Mouse (Mus musculus) stomach, embryonic 14.5 days (tissue): ENCODE measurements around the gene Cd81. TPM values are rescaled to one million over a fixed set of nuclear protein-coding genes. Genes with fewer than 3 reads are reported as not detected.
A peak's percentile ranks its signal among the peaks of the same experiment; 100 is the strongest.

ENCODE experiments used
- ATAC-seq: fragments of 200-750 bp; cut with Nextera tagmentation; 2 replicates; pipeline ENCODE4 v1.8.0; 2017; ENCODE audit warnings: low read depth, moderate TSS enrichment; ENCODE audit not compliant: insufficient number of reproducible peaks, insufficient read depth, low FRiP score
- H3K27ac ChIP-seq: fragments of 300-500 bp; sonication (generic); 2 replicates; pipeline ENCODE4 v1.5.1; 2014; ENCODE audit warnings: mild to moderate bottlenecking, low read length, moderate library complexity, mixed read lengths
- H3K27me3 ChIP-seq: fragments of 300-500 bp; sonication (generic); 2 replicates; pipeline ENCODE4 v1.6.1; 2014; ENCODE audit warnings: low read length, control low read depth, mixed read lengths; ENCODE audit not compliant: control insufficient read depth, insufficient read depth
- H3K36me3 ChIP-seq: fragments of 300-500 bp; sonication (generic); 2 replicates; pipeline ENCODE4 v1.6.1; 2014; ENCODE audit warnings: mild to moderate bottlenecking, control low read depth, low read length, moderate library complexity, mixed read lengths; ENCODE audit not compliant: control insufficient read depth, insufficient read depth
- H3K4me1 ChIP-seq: fragments of 300-500 bp; sonication (generic); 2 replicates; pipeline ENCODE4 v1.6.1; 2014; ENCODE audit warnings: low read length, control low read depth, mixed read lengths; ENCODE audit not compliant: control insufficient read depth, insufficient read depth
- H3K4me2 ChIP-seq: fragments of 300-500 bp; sonication (generic); replicated peaks from 2 replicates; pipeline ENCODE4 v1.6.1; 2014; ENCODE audit warnings: low read depth, low read length, control low read depth
- H3K4me3 ChIP-seq: fragments of 300-500 bp; sonication (generic); 2 replicates; pipeline ENCODE4 v1.5.1; 2014; ENCODE audit warnings: low read depth, low read length, control low read depth
- H3K9ac ChIP-seq: fragments of 300-500 bp; sonication (generic); replicated peaks from 2 replicates; pipeline ENCODE4 v1.6.1; 2014; ENCODE audit warnings: low read depth, mild to moderate bottlenecking, control low read depth, low read length, moderate library complexity, mixed read lengths
- H3K9me3 ChIP-seq: fragments of 300-500 bp; sonication (generic); 2 replicates; pipeline ENCODE4 v1.6.1; 2016; ENCODE audit warnings: low read depth, low read length, control low read depth; ENCODE audit not compliant: control insufficient read depth
- WGBS: fragments of 180-500 bp; shearing (Covaris S2); extraction: QIAGEN DNeasy Blood & Tissue Kit; methylation state at CpG from one replicate; pipeline ENCODE4 v1.1.7; 2014; 5-methylcytosine and 5-hydroxymethylcytosine counted together
- polyA plus RNA-seq: library from polyadenylated mRNA; unstranded; fragments of >200 nt; fragmentation: Nextera tagmentation; extraction: Ambion mirVana; gene quantifications from 2 replicates; pipeline ENCODE4 v1.2.1, GENCODE M21; 2014

Cd81 gene
- polyA plus RNA-seq, 1 experiment from 2014 or later = 725 TPM

- H3K36me3 ChIP-seq = peaks cover 21% of the 10 kb centered on the region
- H3K9ac ChIP-seq = no peak overlapping the region
- ATAC-seq = no peak
- 72% methylated on average over 2 of the region's 2 CpGs for WGBS
- H3K4me2 ChIP-seq = no peak overlapping the region
- H3K4me3 ChIP-seq = no peak overlapping the region
- H3K27ac ChIP-seq = no peak overlapping the region
- no peaks in the 10 kb centered on the region for H3K4me1 ChIP-seq
- no peaks in the 10 kb centered on the region for H3K9me3 ChIP-seq
- H3K27me3 ChIP-seq = no peaks in the 10 kb centered on the region
These were observed 24.8 kb downstream of the Cd81 start for GRCm38 (mm10) chr7:143077351-143077750.

GRCm38 (mm10) chr7:143082024-143082423 is 29.5 kb downstream of the Cd81 start:
- 0 out of 2 replicates have a peak, but pooled peaks cover 3% of the 10 kb centered on the region for H3K4me1 ChIP-seq
- H3K27me3 ChIP-seq = no peaks in the 10 kb centered on the region
- no peak overlapping the region for H3K4me3 ChIP-seq
- 58% methylated on average over 6 of the region's 6 CpGs for WGBS
- no peak overlapping the region for H3K27ac ChIP-seq
- H3K9ac ChIP-seq = no peak overlapping the region
- no peak for ATAC-seq
- H3K9me3 ChIP-seq = no peaks in the 10 kb centered on the region
- H3K4me2 ChIP-seq = no peak overlapping the region
- H3K36me3 ChIP-seq = peaks cover 9% of the 10 kb centered on the region

- Histone ChIP-seq H3K4me3 (no peak overlapping the region), H3K27me3 (no peaks in the 10 kb centered on the region), H3K36me3 (peaks cover 5% of the 10 kb centered on the region), H3K4me2 (no peak overlapping the region), H3K9me3 (no peaks in the 10 kb centered on the region), H3K4me1 (0 out of 2 replicates have a peak, but pooled peaks cover 6% of the 10 kb centered on the region), H3K9ac (no peak overlapping the region), H3K27ac (no peak overlapping the region)
- 83% methylated on average over 2 of the region's 2 CpGs for WGBS
- ATAC-seq = no peak
These were observed 31.2 kb downstream of the Cd81 start for GRCm38 (mm10) chr7:143083708-143084107.

DNA sequence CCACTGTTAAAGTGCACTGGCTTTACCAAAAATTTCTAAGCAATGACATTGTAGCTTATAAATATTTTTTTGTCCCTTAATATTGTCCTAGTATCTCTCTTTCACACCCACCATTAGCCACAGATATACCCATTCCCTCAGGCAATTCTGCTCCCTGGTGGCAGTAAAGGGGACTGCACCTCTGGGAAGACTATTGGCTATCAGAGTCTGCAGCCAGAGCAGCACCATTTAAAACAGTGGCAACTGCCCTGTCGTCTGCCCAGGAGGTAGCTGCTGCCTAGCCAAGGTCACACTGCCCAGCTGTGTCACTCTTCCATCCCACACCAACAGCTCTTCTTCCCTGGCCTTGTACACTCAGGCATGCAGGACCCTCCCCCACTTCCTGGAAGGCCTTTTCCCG is 33.8 kb downstream of the Cd81 start:
- 0 out of 2 replicates have a peak, but pooled peaks have one; percentile 26 for ATAC-seq
- Histone ChIP-seq H3K4me2 (peak overlapping the region; percentile 43), H3K27me3 (no peaks in the 10 kb centered on the region), H3K9me3 (no peaks in the 10 kb centered on the region), H3K9ac (peak overlapping the region; percentile 34), H3K4me1 (0 out of 2 replicates have a peak, but pooled peaks cover 6% of the 10 kb centered on the region), H3K27ac (peak overlapping the region; percentile 91), H3K4me3 (peak overlapping the region; percentile 29), H3K36me3 (no peaks in the 10 kb centered on the region; the same call in 1 of the 2 replicates)
- WGBS = 33% methylated on average over 2 of the region's 2 CpGs

DNA sequence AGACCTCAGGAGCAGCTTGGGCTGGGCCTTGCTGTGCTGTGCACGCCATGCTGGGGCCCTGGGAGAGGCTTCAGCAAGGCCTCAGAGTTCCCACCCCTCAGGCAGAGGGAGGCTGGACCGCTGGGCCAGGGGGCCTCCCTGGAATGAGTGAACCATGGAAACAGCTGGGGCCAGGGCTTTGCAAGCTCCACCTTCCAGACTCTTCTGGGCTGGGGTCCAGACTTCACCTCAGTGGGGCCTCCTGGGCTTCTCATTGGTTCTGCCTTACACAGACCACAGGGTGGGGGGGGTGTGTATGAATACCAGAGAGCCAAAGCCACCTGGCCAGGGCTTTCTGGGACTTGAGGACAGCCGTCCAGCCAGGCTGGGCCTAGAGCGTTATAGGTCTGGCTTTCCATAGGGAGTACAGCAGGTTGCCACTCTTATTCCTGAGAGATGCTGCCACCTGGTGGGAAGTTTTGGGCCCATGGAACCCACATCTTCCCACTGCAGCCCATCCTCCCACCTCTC is 34.6 kb downstream of the Cd81 start:
- Histone ChIP-seq H3K4me2 (peak overlapping the region; percentile 43), H3K27ac (peak overlapping the region; percentile 91), H3K4me1 (0 out of 2 replicates have a peak, but pooled peaks cover 6% of the 10 kb centered on the region), H3K9me3 (no peaks in the 10 kb centered on the region), H3K9ac (peak overlapping the region; percentile 34; the same call in 1 of the 2 replicates), H3K27me3 (no peaks in the 10 kb centered on the region), H3K36me3 (no peaks in the 10 kb centered on the region; the same call in 1 of the 2 replicates), H3K4me3 (peak overlapping the region; percentile 29)
- ATAC-seq = peak; percentile 91
- 23% methylated on average over 4 of the region's 4 CpGs for WGBS

- Histone ChIP-seq H3K4me1 (no peaks in the 10 kb centered on the region), H3K4me2 (no peak overlapping the region), H3K27ac (no peak overlapping the region), H3K9me3 (no peaks in the 10 kb centered on the region), H3K27me3 (no peaks in the 10 kb centered on the region), H3K4me3 (no peak overlapping the region), H3K36me3 (no peaks in the 10 kb centered on the region), H3K9ac (no peak overlapping the region; the same call in 1 of the 2 replicates)
- ATAC-seq = no peak
- 61% methylated on average over 3 of the region's 3 CpGs for WGBS
These were observed 41.3 kb downstream of the Cd81 start for GRCm38 (mm10) chr7:143093847-143094246.

DNA sequence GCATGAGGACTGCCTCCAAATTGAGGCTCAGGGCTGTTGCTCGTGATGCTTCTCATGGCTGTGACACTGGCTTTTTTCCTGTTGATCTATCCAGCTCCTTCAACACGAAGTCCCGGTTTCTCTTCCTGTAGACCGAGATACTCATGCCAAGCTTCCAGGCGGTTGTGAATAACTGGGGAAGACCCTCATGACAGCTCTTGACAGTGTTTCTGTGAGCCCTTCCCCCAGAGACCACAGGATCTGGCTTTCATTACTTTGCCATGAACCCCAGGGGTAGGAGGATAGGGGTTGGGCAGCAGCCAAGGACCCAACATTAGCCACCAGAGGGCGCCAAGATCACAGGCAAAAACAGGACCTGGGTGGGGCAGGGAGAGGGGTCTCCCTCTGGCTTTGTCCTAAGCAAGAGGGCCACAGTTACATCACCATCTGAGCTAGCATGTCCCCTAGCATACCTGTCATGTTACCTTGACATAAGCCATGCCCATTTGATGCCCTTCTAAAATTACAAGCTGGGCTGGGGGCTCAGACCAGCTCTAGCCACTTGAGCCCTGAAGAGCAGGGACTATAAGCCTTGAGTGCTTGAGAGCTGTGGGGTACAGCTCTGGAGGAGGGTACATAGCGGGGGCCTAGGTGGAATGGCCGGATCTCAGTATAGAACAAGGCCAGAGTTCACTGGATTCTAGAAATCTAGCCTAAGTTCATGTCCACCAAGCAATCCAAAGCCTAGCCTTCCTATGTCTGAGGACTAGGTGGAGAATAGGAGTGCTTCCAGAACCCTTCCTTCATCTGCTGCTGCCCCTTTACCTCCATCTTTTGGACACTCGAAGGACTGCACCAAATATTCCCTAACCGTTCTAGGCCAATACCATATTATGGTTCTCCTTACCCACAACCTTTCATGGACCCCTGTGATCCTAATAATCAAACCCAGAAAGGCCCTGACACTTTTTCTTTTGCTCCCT is 42.3 kb downstream of the Cd81 start, which contains the start of gene Trpm5:
TSS of gene Trpm5 (minus strand) at position 51 of the 962 bp plus-strand sequence.
- ATAC-seq = peak; percentile 56; the same call in 1 of the 2 replicates
- Histone ChIP-seq H3K4me3 (no peak within 1 kb of the TSS), H3K9ac (no peak within 1 kb of the TSS; the same call in 1 of the 2 replicates), H3K36me3 (no peaks in the 10 kb centered on the region), H3K4me2 (no peak within 1 kb of the TSS), H3K27me3 (no peaks in the 10 kb centered on the region), H3K9me3 (no peaks in the 10 kb centered on the region), H3K4me1 (no peaks in the 10 kb centered on the region), H3K27ac (no peak within 1 kb of the TSS)
- WGBS = 41% methylated on average over 10 of the region's 10 CpGs

GRCm38 (mm10) chr7:143095554-143095907 is 43.0 kb downstream of the Cd81 start:
- no peak overlapping the region for H3K9ac ChIP-seq
- ATAC-seq = 0 out of 2 replicates have a peak, but pooled peaks have one; percentile 34
- no peak overlapping the region for H3K27ac ChIP-seq
- H3K36me3 ChIP-seq = no peaks in the 10 kb centered on the region
- H3K4me1 ChIP-seq = no peaks in the 10 kb centered on the region
- H3K4me3 ChIP-seq = no peak overlapping the region
- H3K27me3 ChIP-seq = no peaks in the 10 kb centered on the region
- 52% methylated on average over 1 of the region's 1 CpGs for WGBS
- no peaks in the 10 kb centered on the region for H3K9me3 ChIP-seq
- H3K4me2 ChIP-seq = no peak overlapping the region
